Mouse (Mus musculus) kidney, postnatal 10 days (tissue): Measurements from ENCODE around the gene Pfn3.

ENCODE experiments used
- DNase-seq: peaks from one replicate; pipeline ENCODE4 v3.0.0; 2021; ENCODE audit warnings: mixed read lengths

Pfn3 gene

DNA sequence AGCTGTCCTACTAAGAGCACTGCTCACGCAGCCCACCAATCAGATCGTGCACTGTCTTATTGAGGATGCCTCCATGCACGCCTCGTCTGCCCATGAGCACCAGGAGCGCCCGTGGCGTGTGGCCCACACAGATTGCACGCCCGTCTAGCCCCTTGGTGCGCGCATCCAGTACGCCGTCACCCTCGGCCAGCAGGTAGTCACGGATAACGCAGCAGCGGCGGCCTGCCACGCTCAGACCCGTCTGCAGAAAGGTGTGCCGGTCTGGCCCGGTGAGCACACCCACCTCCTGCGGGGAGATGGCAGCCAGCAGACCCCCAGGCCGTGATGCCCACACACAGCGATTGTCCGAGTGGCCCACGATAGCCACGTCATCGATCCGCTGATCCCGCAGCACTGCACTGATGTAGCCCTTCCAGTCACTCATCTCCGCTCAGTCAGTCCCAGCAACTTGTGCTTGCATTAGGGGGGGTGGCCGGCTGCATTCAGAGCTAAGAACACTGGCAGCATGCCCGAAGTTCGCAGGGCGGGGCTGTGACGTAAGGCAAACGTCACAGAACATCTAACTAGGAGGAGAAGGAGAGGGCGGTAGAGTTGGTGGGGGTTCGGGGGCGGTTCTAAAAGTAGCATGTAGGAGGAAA is at the start of gene Pfn3:
Pfn3 (minus strand) TSS at position 490 of the 638 bp plus-strand sequence.
- peak; percentile 90 for DNase-seq

DNA sequence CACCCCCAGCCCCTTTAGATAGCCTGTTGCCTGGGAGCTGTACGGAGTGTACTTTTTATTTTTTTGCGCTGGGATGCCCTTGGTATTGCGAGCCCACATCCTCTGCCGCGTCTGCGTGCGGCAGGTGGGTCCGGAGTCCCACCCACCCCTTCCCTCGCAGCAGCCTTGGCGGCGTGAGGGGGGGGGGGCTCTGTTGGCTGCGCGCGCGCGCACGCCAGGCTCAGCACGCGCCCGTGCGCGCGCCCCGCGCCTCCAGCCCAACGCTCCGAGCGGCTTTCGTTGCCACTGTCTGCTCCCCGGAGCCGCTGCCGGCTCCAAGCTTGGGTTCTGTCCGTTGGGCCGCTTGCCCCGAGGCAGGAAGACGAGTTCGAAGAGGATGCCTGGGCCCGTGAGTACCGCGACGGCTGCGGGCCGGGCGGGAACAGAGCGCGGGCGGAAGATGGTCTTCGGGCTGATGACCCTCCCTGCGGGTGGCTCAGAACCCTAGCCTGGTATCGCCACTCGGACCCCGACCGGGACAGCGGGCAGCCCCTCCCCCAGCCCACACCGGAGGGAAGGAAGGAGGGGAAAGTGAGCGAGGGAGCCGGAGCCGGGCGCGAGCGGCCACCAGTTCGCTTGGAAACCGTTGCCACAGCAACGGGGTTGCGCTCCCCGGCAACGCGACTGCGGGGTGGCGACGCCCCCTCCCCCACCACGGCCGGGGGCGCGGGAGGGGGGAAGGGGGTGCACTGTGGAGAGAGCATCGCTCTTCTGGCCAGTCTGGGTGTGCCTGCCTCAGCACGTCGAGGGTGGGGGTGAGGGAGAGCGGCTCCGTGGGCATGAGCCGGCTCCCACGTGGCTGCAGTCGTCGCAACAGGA is 49.2 kb upstream of the Pfn3 start, which contains the start of gene Prr7:
Prr7 (plus strand) TSS at position 241 of the 858 bp plus-strand sequence.
- DNase-seq: peak; percentile 70

DNA sequence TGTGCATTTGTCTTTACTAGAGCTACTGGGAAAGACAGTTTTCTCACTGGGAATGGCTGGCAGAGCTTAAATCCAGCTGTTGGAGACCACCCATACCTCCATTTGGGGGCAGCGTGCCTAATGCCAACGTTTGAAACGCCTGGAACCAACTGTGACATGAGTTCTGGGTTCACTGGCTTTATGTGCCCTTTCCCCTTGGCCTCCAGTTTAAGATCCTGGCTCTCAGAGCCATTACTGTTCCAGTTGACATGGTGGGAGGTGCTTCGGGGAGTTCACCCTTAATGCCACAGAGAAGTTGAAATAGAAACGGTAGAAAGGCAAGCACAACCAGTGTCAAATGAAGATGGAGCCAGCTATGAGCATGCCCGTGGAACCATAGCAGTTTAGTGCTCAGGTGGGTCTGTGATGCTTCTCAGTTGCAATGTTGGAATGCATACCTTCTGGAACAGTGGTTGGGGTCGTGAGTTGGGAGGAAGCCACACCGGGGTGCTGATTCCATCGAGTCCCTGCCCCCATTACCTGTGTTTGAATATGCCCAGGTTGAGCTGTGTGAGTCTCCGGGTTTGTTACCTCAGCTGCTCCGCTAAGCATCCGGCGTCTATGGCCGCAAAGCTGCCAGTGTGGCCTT is 48.5 kb upstream of the Pfn3 start:
- DNase-seq: no peak

DNA sequence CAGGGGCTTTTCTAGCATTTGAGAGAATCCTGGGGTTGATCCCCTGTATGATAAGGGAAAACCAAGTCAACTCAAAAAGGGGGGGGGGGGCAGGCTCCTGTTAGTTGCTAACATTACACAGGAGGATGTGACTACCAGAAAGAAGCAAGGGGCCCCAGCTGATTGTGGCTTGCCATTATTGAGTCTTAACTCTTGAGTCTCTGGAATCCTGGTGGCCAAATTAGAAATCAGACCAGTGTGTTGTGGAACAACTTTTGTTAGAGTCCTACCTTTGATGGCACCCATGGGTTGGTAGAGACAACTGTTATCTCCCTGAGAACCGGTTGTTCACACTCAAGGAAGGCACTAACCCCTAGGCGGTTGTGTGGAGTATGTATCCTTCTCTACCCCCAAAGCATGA is 47.9 kb upstream of the Pfn3 start:
- DNase-seq: no peak

DNA sequence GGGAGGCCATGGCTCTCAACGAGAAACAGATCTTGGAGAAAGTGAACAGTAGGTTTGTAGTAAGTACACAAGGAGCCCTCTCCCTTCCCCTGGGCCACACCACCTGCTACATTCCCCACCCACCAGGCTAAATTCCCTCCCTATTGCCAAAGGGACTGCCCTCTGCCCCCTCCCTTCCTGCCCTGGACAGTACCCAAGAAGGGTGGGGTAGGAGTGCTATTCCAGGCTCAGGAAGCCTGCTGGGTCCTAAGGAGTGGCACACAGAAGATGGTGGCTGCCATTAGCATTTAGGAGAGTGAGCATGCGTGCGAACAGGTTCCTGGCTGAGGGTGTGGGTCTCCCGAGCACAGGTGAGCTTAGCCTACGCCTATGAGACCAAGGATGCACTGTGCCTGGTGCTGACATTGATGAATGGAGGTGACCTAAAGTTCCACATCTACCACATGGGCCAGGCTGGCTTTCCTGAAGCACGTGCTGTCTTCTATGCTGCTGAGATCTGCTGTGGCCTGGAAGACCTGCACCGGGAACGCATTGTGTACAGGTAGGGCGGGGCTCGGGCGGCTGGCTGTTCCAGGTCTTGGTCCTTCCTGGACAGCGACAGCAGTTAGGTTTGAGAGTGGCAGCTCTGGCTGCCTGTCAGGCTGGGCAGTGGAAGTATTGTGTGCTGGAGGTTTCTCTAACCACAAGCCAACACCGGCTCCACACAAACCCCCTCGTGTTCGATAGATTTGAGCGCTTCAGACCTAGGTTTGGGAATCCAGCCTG is 36.9 kb upstream of the Pfn3 start:
- DNase-seq: peak; percentile 60

DNA sequence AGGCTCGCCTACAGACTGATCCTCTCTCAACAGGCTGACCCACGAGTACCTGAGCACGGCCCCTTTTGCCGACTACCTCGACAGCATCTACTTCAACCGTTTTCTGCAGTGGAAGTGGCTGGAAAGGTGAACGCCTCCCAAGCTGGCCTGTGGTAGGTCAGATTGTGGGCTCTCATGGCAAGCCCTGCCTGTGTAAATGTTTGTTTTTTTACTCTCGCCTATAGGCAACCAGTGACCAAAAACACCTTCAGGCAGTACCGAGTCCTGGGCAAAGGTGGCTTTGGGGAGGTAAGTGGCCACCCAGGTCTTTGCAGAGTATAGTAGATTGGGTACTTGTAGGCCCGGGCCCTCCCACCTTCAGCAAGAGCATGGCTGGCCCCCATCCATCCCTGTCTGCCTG is 36.3 kb upstream of the Pfn3 start:
- no peak for DNase-seq

DNA sequence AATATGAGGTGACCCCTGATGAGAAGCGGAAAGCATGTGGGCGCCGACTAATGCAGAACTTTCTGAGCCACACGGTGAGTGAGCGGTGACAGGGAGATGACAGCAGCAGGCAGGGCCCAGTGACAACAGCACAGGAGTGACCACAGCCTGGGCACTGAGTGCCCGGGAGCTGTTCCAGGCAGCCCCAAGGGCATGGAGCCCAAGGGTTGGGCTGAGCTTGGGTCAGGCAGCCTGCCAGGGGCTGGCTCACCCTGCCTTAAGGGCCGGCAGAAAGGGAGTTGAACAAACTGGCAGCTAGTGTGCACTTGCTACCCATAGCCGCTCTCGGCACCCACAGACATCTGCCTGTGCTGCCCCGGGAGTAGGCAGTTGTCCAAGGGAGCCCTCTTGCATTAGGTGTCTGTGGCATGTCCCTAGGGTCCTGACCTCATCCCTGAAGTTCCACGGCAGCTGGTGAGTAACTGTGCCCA is 35.5 kb upstream of the Pfn3 start:
- DNase-seq: no peak

DNA sequence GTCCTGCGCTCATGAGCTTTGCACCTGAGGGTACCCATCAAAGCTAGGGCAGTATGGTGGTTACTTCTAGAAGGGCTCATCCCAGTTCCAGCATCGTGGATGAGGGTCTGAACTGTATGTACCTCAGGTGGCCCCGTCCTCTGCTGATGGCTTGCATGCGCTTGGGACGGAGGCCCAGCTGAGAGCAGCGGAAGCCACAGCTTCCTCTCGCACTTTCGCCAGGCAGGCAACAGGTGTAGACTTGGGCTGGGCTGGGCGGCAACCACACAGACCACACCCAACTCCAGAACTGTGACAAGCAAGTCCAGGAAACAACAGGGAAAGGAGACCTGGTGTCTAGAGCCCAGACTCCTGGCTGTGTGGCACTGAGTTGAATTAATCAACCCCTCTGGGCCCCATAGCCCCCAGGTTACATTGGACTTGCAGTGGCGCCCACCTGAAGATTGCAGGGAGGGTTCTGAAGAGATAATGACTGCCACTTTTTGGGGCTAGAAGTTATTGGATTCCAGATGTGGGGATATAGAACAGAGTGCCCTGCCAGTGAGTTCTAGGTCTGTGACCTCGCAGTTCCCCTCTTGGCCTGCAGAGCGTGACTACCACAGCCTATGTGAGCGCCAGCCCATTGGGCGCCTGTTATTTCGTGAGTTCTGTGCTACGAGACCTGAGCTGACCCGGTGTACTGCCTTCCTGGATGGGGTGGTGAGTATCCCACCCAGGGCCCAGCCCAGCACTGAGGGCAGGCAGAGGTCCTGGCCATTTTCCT is 34.8 kb upstream of the Pfn3 start:
- DNase-seq: no peak

DNA sequence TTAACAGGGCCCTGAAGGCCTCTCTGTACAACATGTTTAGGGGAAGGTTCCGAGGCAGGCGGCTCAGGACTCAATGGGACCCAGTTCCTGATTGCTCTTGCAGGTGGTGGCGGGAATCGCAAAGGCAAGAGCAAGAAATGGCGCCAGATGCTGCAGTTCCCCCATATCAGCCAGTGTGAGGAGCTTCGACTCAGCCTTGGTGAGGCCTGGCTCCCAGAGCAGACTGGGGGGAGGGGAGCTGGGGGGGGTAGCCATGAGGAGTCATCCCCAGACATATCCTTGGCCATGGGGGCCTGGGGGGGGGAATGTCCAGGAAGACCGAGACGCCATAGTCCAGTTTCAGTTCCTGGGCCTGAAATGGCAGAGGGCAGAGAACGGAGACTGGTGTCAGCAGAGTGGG is 34.2 kb upstream of the Pfn3 start:
- no peak for DNase-seq

DNA sequence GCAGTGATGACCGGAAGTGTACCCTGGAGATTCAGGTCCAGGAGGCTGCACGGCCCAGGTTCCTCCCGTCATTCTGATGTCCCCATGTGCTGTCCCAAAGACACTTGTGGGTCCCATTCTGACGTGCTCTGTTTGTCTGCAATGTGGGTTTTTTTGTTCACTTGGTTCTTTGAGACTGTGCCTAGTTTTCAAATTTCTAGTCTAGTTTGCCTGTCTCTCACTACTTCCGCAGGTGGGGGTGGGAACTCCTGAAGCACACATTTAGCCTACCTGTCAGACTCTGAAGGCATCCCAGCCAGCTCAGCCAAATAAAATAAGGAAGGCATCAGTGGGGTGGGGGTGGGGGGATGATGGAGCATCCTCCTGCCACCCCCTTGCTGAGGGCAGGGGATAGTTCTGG is 33.1 kb upstream of the Pfn3 start:
- DNase-seq: no peak

DNA sequence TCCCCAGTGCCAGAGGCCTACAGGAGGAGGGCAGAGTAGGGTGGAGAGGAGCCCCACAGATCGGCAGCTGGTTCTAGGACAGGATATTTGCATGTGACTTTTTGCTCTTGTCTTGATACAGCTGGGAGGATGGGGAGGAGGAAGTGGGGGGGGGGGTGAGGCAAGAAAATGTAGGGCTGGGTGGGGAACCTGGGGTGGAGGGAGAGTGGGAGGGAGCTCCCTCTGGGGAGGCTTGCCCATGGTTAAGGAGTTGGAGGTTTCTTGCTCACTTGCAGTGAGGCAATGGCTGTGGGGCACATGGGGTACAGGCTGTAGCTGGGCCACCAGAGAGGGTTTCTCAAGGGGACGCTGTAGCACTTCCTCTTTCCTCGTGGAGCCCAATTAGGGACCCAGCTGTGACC is 32.5 kb upstream of the Pfn3 start:
- no peak for DNase-seq

DNA sequence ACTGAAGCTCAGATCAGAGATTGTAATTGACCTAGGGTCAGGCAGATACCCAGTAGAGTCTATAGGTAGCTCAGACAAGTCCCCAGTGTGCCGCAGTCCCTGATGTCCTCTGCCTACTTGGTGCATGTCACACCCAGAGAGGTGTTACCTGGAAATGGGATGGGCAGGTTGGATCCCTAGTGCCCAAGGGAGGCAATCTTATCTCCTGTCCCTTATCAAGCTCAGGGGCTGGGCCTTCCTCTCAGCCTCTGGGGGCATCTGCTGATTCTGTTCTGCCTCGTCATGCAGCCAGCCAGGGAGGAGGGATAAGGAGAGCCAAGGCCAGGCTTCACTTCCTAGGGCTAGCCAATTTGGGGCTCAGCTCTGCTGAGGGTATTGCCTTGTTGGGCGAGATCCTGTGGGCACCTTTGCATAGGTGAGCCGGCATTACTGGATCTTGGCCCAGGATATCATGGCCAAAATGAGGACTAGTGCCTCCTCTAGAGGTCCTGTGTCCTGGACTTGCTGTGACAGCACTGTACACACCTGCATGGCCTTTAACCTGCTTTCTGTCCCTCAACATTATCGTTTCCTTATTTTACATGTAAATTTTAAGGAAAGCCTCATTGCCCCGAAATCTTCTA is 31.6 kb upstream of the Pfn3 start:
- no peak for DNase-seq

DNA sequence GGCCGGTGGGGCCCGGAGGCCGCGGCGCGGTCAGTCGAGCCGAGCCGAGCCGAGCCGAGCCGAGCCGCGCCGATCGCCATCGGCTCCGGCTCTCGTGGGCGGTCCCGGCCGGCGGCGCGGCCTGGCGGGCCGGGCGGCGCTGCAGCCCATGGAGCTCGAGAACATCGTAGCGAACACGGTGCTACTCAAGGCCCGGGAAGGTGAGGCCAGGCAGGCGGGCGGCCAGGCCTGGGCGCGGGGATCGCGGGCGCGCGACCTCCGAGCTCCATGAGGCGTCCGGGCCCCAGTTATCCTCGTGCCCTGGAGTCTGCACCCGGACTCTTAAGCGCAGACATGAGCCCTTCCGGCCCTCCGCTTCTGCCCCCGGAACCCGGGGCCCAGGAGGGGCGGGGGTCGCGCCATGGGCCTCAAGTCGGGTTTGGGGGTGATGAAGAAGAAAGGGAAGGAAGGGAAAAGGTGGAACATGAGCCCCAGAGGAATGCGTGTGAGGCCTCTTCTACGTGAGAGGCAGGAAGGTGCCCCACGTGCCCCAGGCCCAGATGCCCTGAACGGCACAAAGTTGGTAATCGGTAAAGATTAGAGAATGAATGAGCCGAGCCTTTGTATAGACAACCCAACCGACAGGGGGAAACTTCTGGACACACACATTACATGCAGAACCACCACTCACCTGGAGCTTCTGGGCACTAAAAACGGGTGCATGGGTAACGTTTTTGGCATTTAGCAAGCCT is 30.5 kb upstream of the Pfn3 start:
- DNase-seq: no peak

DNA sequence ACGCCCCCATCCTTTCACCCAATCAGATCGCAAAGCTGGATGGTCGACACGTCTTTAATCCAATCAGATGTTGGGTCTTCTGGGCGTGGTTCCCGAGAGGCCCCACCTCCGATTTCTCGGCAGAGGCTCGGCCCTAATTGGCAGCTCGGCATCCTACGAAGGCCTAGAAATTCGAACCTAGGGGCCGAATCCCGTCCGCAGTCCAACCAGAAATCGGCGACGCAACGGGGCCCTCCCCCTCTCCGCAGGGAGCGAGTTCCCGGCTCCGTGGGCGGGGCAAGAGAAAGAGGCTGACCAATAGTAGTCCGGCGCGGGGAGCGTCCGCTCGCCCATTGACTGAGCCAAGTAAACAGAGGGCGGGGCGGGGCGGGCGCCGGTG is 29.9 kb upstream of the Pfn3 start, which contains the start of gene Grk6:
Grk6 (plus strand) TSS at position 136 of the 379 bp plus-strand sequence.
- DNase-seq: peak; percentile 99

DNA sequence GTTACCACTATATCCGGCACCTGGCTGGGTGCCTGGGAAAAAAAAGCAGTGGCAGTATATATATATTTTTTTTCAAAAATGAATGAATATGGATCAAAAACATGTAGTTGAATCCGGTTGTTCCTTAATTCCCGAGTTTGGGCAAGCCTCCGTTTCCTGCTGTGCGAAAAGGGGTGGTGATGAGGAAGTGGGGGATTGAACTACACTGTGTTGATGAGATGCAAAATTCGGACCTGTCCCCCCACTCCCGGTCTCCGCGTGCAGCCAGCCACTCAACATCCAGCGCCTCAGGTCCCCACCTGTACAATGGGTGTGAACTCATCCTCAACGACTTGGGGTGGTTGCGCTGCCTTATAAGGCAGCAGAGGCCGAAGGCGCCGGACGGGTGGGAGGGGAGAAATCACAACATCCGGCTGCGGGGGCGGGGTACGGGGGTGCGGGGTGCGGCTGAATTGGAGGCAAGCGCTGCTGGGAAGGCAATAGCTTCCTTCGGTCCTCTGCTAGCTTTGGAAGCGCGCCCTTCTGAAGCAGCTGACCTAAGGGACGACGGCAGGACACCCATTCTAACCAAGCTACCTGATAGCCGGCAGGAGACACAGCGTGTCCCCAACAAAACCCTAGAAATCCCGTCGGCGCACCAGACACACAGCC is 29.4 kb upstream of the Pfn3 start:
- peak; percentile 91 for DNase-seq

DNA sequence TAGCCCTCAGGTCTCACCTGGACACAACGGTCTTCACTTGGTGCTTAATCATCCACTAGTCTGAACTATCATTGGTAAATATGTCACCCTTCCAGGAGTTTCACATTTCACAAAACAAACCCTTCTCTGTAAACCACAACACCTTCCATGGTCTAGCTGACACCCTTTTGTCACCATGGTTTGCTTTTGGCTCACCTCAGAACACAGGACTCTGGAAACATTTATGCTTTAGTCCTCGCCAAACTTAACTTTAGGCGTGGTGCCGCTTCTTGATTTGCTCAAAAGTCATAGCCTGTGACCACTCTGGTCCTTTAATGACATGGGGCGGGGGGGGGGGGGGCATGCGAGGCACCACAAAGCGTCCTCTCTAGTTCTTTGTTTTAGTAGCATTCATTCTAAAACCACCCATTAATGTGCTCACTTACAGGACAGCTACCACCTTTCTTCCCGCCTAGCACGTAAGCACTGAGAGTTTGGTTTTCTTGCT is 28.8 kb upstream of the Pfn3 start:
- no peak for DNase-seq

DNA sequence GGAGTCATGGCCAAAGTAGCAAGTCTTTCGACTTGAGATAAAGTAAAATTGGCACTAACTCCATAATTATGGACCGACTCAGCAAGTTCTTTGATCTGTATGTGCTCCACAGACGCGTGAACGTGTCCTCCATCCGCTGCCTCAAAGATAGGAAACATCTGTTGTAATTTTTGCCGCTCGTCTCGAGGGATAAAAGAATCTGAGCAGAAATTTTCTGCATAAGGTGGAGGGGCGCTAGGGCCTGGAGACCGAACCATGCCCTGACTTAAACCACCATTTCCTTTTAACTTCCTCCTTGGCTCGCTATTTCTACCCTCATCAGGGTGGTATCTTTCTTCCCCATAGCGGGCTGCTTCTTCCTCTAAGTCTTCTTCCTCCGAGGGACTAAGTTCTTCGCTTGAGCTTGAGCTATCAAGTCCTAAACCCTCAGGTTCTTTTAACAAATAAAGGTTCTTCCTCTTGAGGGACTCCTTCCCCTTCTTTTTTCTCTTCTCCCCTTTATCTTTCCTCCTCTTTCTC is 22.1 kb upstream of the Pfn3 start:
- DNase-seq: peak; percentile 2

DNA sequence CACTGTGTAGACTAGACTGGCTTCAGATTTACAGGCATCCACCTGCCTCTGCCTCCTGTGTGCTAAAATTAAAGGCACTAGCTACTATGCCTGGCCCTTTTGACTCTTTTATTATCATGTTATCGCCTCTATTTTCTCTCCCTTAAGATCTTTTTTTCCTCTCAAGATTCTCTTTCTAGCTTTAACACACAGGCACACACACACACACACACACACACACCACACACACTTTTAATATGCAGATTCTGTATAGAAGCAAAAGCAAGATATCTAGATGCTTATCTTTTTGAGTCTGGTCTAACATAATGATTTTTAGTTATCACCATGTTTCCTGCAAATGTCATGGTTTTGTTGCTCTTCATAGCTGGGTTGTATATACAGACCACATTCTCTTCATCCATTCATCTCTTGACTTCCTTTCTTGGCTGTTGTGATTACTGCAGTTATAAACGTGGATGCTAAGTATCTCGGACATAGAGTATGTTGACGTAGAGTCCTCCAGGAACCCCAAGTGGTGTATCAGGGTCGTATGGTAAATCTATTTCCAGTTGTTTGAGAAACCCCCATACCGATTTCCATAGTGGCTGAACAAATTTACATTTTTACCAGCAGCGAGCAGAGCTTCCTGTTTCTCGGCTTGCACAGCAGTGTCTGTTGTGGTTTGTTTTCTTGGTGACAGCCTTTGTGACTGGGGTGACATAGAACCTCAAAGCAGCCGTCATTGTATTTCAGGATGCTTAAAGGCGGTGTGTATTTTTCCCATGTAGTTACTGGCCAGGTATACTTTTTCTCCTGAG is 17.1 kb upstream of the Pfn3 start:
- peak; percentile 2 for DNase-seq

DNA sequence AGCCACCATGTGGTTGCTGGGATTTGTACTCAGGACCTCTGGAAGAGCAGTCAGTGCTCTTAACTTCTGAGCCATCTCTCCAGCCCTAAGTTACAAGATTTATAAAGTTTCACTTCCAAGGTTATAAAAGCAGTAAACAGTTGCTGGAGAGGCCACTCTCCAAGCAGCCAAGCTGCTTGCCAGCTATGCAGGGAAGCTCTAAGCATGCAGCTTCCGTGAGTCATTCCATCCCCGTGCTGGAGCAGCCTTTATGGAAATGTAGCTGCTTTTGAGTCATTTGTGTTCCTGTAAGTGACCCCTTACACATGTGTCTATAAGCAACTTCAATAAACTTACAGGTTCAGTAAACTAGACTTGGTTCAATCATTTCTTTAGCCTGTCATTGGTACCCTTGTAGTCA is 15.5 kb upstream of the Pfn3 start:
- DNase-seq: peak; percentile 3
